Mouse (Mus musculus) ovary, postnatal 10 days (tissue): ENCODE measurements around the gene Osbpl9.

Experiments
- DNase-seq: peaks from one replicate; pipeline ENCODE4 v3.0.0; 2022; ENCODE audit warnings: low spot score

Osbpl9 gene

DNA sequence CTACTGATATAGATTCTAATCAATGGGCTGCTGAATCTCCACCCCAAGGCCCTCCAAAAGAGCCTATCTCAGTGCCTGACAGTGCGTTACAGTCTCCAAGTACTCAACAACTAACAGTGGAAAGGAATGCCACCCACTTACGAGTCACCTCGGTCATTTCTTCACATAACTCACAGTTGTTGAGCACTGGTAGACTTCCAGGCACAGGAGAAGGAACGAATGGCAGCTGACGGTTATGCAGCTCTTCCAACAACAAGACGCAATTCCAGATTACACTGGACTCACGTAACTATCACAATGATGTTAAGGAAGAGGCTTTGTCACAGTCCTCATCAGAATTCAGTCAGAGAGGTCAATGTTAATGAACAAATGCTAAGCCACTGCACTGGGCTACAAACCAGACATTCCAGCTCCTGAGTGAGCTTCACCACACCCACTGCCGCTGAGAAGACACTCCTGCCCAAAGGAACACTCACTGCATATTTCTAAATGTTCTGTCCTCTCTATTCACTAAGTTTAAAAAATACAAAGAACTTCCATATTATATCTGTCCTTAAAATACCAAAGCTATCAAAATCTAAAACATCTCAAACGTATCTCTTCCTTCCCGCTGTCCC, 70.7 kb downstream of the Osbpl9 start:
- DNase-seq, result no peak

DNA sequence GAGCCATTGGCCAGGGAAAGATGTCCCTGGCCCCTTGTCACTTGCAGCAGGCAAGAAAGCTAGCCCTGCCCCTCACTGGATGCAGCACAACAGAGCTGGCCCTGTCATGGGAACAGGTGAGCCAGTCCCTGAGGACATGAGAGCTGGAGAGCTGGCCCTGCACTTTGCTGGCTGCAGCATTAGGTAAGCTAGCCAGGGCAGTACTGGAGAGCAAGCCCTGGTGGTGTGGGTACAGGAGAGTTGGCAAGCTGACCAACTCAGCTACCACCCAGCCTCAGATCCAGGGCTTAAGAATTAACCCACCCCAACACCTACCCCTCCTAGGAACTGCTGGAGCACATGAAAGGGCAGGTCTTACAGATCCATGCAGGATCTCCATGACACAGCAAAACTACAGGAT, 73.1 kb downstream of the Osbpl9 start:
- no peak for DNase-seq

DNA sequence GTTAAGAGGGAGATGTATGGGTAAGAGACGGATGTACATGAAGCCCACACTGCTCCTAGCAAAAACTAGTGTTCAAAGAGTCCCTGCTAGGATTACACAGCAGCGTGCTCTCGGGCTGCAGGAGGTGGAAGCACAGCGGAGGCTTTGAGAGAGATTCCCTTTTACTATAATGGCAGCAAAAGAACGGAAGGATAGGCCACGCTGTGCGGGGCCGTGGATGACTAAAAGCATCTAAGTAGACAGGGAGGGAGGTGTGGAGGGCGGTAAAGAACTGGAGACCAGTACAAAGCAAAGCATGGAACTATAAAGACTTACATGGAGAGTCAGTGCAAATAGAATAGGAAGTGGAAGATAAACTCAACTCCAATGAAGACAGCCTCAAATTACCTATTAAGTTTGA, 74.1 kb downstream of the Osbpl9 start:
- DNase-seq, result no peak

DNA sequence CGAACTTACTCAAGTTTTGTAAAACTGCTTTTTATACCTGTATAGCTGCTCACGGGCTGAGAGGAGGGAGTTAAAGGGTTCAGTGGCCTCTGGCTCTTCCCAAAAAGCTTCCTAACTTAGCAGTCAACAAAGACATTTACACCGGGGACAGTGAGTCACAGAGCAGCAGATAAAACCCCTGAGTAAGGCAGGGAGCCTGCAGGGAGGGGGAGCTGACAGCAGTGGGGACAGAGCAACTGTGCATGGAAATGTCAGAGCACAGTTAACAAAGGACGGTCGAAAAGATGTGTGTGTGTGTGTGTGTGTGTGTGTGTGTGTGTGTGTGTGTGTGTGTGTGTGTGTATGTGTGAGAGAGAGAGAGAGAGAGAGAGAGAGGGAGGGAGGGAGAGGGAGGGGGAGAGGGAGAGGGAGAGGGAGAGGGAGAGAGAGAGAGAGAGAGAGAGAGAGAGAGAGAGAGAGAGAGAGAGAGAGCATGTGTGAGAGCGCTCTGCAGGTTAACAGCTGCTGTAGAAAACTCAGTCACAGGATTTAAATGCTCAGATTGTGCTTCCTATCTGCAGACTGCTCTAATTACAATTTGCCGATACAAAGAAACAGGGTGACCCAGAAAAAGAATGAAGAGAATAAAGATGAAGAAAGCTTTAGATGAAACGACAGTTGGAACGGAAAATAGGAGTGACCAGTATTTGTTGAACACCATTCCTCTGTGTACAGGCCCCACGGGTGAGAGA, 75.1 kb downstream of the Osbpl9 start:
- DNase-seq, result no peak

DNA sequence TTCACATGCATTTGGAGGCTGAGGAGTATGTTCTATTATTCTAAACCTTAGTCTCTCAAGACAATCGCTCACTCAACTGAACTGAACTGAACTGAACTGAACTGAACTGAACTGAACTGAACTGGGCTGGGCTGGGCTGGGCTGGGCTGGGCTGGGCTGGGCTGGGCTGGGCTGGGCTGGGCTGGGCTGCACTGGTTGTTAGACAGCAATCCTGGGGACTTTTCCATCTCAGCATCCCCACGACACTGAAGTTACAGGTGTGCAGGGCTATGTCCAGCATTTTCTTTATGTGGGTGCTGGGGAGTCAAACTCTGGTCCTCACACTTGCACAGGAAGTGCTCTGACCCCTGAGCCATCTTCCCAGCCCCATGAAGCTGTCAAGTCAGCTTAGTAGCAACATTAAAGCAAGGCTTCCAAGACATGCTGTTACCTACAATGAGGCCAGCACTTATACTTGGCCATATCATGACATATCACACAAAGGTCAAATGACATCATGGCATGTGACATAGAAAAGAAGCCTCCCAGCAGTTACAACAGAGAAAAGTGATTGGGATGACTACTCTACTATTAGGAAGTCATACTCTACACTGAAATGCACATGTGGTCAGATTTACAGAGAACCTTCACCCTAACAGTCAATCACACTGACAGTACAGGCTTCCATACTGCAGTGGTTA, 76.2 kb downstream of the Osbpl9 start:
- no peak for DNase-seq

DNA sequence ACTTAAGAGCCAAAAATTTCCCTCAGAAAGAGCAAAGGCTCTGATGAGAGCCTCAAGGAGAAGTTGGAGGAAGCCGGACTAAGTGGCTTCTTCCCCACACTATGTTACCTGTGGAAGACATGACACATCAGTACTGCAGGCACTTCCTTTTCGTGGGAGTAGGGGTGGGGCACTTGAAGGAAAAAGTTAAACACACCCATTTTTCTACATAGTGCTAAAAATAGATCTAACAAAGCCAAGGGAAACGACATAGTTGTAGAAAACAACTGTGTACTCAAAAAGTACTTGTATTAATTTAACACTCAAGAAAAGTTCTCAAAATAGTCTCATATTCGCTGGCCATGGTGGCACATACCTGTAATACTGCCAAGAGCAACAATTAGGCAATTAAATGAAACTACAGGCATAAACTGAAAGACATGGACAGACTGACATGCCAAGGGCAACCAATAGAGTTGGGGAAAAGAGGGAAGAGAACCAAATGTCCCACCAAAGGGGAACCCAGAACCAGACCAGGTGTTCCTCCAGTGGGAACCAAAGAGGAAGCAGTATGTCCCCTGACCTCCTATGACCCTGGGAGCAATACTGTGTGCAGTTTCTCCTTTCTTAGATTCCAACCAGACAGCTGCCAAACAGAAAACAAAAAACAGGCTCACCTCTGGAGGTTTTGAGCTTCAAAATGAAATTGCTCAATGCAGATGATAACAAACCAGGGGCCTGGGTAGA, 79.1 kb downstream of the Osbpl9 start:
- no peak for DNase-seq

DNA sequence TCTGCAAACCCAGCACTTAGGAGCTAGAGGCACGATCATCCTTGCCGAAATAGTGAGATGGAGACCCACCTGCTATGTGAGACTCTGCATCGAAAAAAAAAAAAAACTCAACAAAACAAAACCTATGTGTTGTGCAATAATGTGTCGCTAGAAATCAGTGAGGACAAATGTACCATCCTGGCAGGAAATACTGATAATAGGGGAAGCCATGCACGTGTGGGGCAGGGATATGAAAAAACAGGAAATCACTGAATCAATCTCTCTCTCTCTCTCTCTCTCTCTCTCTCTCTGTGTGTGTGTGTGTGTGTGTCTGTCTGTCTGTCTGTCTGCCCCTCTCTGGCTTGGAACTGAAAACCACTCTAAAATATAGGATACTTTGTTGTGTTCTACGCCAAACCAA, 81.3 kb downstream of the Osbpl9 start:
- no peak for DNase-seq

DNA sequence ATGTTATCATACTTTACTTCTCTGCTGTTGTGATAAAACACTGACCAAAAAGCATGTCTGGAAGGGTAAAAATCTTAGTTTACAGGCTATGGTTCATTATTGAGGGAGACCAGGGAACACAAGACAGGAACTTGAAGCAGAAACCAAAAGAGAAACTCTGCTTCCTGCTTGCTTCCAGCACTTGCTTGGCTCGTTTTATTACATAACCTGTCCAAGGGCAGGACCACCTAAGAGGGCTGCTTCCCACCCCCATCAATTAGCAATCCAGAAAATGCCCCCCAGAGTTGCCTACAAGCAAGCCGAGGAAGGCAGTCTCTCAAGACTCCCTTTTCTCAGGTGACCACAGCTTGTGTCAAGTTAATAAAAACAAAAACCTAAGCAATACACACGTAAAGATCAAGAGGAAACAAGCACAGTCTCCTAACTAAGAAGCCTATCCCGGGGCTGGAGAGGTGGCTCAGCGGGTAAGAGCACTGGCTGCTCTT, 82.4 kb downstream of the Osbpl9 start:
- no peak for DNase-seq

DNA sequence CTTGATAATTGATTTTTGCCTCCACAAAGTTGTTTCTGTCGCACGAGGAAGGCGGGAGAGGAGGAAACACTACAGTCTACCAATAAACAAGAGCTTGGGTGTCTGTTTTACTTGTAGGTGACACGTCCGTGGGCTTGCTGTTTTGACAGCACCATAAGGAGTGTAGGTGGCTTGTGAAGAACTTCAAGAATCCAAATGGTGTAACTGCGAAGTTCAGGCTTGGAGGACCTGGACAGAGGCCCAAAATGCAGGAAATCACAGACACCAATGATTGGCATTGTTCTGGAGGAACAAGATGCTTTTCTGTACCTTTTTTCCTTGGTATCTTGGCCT, 83.8 kb downstream of the Osbpl9 start:
- no peak for DNase-seq

DNA sequence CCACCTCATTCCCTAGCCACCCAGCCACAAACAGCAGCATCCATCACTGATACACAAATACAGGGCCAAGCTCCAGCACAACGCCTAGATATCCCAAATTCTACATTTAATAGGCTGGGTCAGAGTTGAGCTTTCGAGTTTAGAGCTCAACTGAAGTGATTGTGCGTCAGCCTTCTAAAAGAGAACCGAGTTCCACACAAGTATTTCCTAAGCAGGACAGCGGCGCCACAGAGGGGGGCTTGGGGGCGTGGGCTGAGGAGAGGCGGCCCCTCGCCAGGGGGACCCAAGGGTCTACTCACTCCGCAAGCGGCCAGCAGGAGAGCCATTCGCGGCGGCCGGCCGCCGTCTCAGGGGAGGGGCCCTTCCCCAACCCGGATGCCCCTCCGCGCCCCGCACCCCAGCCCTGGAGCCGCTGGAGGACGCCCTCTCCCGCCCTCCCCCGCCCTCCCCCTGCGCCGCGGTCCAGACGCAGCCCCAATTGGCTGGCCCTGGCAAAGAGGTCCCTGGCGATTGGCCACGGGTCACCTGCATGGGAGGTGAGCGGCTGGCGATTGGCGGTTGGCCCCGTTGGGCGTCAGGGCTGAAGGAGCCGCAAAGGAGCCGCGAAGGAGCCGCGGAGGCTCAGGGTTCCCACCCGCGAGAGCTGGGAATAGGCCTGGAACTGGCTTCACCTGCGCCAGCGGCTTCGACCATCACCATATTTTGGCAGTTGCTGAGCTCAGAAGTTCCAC, 84.3 kb downstream of the Osbpl9 start:
- DNase-seq, result peak; percentile 76

DNA sequence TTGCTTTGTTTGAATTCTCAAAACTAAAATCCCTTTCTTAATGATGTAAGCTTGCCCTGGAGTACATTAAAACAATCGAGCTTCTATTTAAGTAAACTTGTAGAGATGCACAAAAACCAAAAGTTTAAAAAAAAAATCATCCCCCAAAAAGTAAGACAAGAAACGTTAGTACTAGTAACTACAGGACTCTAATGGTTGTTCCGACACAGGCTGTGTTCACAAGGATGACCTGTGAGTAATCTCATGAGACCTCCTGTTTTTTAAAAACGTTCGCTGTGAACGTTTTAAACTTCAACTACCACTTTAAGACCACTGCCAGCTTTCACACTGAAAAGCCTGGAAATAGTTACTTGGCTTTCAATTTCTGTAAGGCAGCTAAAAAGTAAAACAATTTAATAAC, 85.1 kb downstream of the Osbpl9 start:
- no peak for DNase-seq

DNA sequence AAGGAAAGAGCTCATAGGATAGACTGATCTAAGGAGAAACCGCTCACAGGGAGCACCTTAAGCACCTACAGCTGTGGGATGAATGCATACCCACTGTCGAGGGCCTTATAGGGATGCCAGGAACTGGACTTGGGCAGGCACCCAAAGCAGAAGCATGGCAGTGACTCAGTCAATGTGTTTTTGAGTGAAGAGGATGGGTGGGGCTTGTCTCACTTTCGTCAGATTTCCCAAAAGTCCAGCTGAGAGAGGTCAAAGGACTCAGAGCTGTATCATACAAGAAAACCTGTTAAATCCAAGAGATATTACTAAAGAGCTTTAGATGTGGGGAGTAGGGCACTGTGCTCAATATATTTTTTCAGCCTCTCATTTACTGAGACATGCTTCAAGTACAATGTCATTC, 85.6 kb downstream of the Osbpl9 start:
- DNase-seq, result no peak

DNA sequence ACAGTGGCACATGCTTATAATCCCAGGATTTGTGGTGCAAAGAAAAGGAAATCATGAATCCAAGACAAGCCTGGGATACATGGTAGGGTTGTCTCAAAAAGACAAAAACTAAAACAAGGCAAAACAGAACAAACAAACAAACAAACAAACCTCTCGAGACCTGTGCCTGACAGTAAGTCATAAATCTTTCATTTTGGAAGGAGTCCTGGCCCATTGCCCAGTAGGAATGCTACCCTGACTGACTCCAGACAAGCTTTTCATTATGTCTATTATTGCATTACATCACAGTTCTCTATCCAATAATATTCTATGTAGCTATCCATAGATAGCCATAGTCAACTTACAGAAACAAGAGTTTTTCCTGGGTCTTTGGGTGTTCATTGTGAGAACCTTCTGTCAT, 86.3 kb downstream of the Osbpl9 start:
- no peak for DNase-seq

DNA sequence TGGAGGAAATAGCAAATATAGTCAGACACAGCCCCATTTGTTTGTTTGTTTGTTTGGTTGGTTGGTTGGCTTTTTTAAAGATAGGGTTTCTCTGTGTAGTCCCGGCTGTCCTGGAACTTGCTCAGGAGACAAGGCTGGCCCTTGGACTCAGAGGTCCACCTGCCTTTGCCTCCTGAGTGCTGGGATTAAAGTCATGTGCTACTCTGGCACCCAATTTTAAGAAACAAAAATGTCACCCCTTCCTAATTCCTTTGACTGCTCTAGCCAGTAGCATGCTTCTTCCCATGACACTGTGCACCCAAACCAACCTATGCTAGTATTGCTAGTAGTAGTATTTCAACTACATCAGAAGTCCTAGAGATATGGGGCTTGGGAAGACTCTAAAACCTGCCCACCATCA, 87.8 kb downstream of the Osbpl9 start:
- DNase-seq, result no peak

DNA sequence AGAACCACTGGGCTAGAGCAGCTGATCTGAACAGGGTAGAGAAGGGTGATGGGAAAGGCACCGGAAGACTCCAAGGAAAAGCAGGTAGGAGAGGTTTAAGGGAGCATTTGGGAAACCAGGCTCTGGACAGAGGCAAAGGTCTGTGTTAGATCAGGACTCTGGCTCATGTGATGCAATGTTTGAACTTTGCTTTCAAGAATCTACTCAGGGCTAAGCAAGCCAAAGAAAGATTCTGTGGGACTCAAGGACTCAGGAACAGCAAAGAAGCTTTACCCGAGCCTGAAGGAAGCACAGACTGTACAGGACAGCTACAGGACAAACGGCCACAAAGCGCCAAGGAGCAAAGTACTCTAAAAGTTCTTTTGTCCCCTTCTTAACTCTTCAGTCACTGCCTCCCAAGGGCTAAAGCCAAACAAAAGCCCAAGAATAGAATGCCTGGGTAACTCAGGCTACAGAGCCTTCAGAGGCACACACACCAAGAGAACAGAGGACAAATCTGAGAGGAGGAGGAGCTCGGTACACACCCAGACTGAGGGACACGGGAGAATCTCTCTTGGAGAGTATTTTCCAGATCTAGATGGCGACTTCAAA, 89.1 kb downstream of the Osbpl9 start:
- DNase-seq, result no peak

DNA sequence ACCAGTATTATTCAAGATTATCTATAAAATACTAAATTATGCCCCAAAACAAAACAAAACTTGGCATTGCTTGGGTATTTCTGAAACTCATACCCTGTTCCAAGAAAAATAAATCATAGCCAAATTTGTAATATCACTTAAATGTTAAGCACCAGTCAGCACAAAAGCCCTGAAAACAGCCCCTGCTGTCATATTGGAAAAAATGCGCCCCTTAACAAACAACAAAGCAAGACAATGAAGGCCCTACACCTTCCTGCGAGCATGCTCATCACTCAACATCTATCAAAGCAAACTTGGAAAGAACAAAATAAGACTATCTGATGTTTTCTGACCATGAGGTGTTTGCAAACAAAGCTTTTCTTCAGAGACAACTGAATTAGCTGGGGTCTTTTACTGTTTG, 91.1 kb downstream of the Osbpl9 start:
- DNase-seq, result no peak

DNA sequence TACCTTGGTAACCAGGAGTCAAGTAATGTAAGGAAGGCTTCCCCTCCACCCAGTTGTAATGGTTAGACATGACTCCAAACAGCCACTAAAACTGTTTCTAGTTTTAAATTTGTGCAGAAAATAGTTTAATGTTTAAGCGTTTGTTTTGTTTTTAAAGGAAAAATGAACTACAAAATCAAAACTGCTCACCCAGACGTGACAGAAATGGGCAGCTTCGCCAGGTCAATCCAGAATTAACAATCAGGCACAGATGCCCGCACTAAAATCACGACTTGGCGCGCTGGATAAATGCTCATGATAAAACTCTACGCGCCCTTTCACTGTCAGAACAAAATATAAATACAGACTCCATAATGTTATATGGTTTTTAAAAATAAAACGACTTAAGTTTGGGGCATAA, 92.4 kb downstream of the Osbpl9 start:
- no peak for DNase-seq

DNA sequence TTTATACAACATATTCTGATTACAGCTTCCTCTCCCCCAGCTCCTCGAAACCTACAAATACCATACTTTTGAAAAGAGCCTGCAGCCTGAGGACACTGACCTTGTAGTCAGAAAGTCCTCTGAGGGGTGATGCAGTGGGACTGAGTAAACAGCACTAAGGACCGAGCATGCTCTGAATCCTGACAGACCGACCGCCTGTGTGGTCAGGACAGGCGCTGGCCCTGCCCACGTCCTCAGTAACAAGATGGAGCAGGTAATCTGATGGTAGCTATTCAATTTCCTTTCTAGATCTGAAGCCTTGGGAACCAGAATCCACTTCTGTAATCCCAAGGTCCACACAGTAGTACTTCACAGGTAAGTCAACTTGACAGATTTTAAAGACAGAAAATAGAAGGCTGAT, 93.1 kb downstream of the Osbpl9 start:
- no peak for DNase-seq

DNA sequence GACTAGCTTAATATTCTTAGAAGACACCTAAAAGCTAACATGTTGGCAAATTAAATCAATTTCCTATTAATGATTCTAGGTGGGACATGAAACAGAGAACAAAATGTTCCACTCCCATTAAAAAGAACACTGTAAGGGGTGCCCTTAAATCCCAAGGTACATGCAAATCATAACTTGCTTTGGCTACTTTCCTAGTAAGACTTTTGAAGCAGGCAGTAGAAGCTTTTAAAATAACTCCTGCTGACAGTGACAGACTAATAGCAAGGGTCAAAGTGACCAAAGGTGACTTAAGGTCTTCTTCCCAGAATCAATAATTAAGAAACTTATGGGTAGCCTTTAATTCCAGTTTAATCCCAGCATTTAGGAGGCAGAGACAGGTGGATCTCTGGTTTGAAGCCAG, 95.5 kb downstream of the Osbpl9 start:
- DNase-seq, result no peak

DNA sequence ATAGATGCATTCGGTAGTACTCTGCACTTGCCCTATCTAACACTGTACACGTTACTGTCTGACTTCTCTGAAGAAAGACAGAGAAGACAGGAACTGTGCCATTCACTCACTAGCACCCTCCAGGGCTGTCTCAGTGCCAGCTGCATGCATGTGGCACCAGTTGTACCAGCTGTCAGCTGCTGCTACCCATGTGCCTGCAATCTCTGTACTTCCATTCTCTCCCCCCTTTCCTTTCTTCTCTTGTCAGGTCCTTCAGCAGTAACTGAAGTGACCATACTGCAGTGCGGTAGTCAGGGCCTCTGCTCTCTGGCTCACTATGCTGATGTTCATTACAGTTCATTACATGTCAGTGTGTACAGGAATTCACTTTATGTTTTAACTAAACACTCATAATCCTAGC, 96.0 kb downstream of the Osbpl9 start:
- no peak for DNase-seq

DNA sequence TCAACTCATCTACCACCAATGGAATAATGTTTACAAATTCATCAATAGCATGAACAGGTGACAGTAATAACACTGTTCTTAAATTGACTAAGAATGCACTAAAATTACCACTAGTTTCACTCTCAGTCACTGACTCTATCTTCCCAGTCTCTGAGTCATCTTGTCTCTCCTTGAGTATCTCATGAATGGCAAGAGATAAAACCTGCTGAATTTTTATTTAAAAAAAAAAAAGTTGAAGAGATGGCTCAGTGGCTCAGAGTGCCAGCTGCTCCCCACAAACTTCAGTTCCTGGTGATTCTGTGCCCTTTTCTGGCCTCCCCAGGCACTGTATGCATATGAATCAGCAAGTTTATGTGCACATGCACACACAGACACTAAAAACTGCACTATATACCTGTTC, 96.8 kb downstream of the Osbpl9 start:
- DNase-seq, result no peak
